Comparison of ENCODE assay signal across 9 mouse cellular contexts in the genomic region with DNA sequence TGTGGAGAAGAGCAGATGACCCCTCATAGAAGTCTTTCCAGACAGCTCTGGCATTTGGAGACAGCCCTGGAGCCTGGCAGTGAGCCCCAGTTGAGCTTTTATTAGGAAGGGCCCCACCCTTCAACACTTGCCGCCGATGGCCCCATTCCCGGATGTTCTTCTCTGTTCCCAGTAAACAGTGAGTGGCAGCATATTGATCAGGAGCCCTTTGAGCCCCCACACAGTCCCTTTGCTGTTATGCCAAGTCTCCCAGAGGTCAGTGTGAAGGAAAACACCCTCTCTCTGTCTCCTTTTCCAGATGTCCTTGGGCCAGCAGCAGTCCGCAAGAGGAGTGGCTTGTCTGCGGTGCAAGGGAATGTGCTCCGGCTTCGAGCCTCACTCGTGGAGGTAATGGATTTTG. TPM values are rescaled to one million over a fixed set of nuclear protein-coding genes. Genes with fewer than 3 reads are reported as not detected.
DNase-seq lines count a peak whose midpoint lies in the region; ATAC-seq and TF ChIP-seq lines count a peak whose summit lies in the region.
"Had no signal": no experiment of that assay in that cellular context is flagged by ENCODE, and none has a peak within 500 bp of the region (broad histone marks: within the 10 kb centered on the region; RNA-seq: fewer than 3 reads in every experiment).

No protein-coding gene starts in this region.

- peaks cover 39% of the 10 kb centered on the region for H3K4me1 ChIP-seq in heart, postnatal 0 days (ENCODE audit: control insufficient read depth, insufficient read depth)
- H3K4me1 ChIP-seq in lung, embryonic 14.5 days (ENCODE audit: insufficient read depth): peaks cover 3% of the 10 kb centered on the region; the same call in 1 of the 2 replicates
- H3K4me1 ChIP-seq in hindbrain, embryonic 12.5 days: no peaks in the 10 kb centered on the region
- H3K4me1 ChIP-seq: hindbrain, embryonic 15.5 days had no signal

- H3K36me3 ChIP-seq in heart, postnatal 0 days (replicated peaks; ENCODE audit: control insufficient read depth, insufficient read depth, low read length): peaks cover 13% of the 10 kb centered on the region; the same call in 1 of the 2 replicates
- no peaks in the 10 kb centered on the region for H3K36me3 ChIP-seq in lung, embryonic 14.5 days (ENCODE audit: insufficient read depth)
- H3K36me3 ChIP-seq in hindbrain, embryonic 12.5 days: no peaks in the 10 kb centered on the region
- H3K36me3 ChIP-seq: hindbrain, embryonic 15.5 days had no signal

- WGBS in heart, postnatal 0 days: 19% methylated on average over 8 of the region's 8 CpGs
- 31% methylated on average over 8 of the region's 8 CpGs for WGBS in lung, embryonic 14.5 days
- 67% methylated on average over 8 of the region's 8 CpGs for WGBS in hindbrain, embryonic 12.5 days

- no peaks in the 10 kb centered on the region for H3K9me3 ChIP-seq in heart, postnatal 0 days (replicated peaks; ENCODE audit: control insufficient read depth, low read length)
- H3K9me3 ChIP-seq in lung, embryonic 14.5 days (ENCODE audit: low read depth, low read length): no peaks in the 10 kb centered on the region
- H3K9me3 ChIP-seq in hindbrain, embryonic 12.5 days (replicated peaks): no peaks in the 10 kb centered on the region
- H3K9me3 ChIP-seq: hindbrain, embryonic 15.5 days had no signal

- ATAC-seq in cerebellum, adult (ENCODE audit: insufficient number of reproducible peaks, low FRiP score, low TSS enrichment): no peak
- ATAC-seq in heart, postnatal 0 days (ENCODE audit: insufficient read depth, low read depth): peak; percentile 48
- peak; percentile 55 for ATAC-seq in lung, embryonic 14.5 days (ENCODE audit: insufficient read depth)
- ATAC-seq in hindbrain, embryonic 12.5 days (ENCODE audit: low FRiP score): no peak

- no peaks in the 10 kb centered on the region for H3K27me3 ChIP-seq in heart, postnatal 0 days (ENCODE audit: control insufficient read depth, insufficient read depth, low read length)
- H3K27me3 ChIP-seq in lung, embryonic 14.5 days (ENCODE audit: insufficient read depth, low read length): no peaks in the 10 kb centered on the region
- no peaks in the 10 kb centered on the region for H3K27me3 ChIP-seq in hindbrain, embryonic 12.5 days
- H3K27me3 ChIP-seq: hindbrain, embryonic 15.5 days had no signal

- peak overlapping the region; percentile 38; the same call in 1 of the 2 replicates for H3K4me2 ChIP-seq in heart, postnatal 0 days (ENCODE audit: low read depth, low read length)
- no peak overlapping the region for H3K4me2 ChIP-seq in lung, embryonic 14.5 days
- no peak overlapping the region for H3K4me2 ChIP-seq in hindbrain, embryonic 12.5 days (replicated peaks)
- H3K4me2 ChIP-seq: hindbrain, embryonic 15.5 days had no signal

- peak; percentile 47; the same call in 1 of the 2 replicates for TF ChIP-seq EP300 in heart, postnatal 0 days (IDR thresholded peaks at IDR 0.05; ENCODE audit: low read depth)

- H3K9ac ChIP-seq in heart, postnatal 0 days (replicated peaks; ENCODE audit: low read depth, low read length): no peak overlapping the region; the same call in 1 of the 2 replicates
- no peak overlapping the region for H3K9ac ChIP-seq in lung, embryonic 14.5 days
- H3K9ac ChIP-seq in hindbrain, embryonic 12.5 days: no peak overlapping the region
- H3K9ac ChIP-seq: hindbrain, embryonic 15.5 days had no signal

- no peak overlapping the region for H3K4me3 ChIP-seq in heart, postnatal 0 days (ENCODE audit: low read depth, low read length)
- H3K4me3 ChIP-seq in lung, embryonic 14.5 days (ENCODE audit: low read depth, low read length): no peak overlapping the region
- no peak overlapping the region for H3K4me3 ChIP-seq in hindbrain, embryonic 12.5 days
- H3K4me3 ChIP-seq: hindbrain, embryonic 15.5 days had no signal

- peak; percentile 18 to 46 for DNase-seq in cerebellum, postnatal 10 days
- peak; percentile 67 for DNase-seq in adrenal gland, adult 2 months
- DNase-seq in heart, postnatal 0 days (ENCODE audit: low spot score): no peak
- peak; percentile 72 for DNase-seq in lung, embryonic 14.5 days
- peak; percentile 67 for DNase-seq in urinary bladder, postnatal 14 days (ENCODE audit: low spot score)
- DNase-seq in thymus, postnatal 36 days: no peak

- H3K27ac ChIP-seq in heart, postnatal 0 days (ENCODE audit: low read depth): peak overlapping the region; percentile 44
- no peak overlapping the region for H3K27ac ChIP-seq in lung, embryonic 14.5 days (ENCODE audit: low read depth)
- no peak overlapping the region for H3K27ac ChIP-seq in hindbrain, embryonic 12.5 days
- H3K27ac ChIP-seq: hindbrain, embryonic 15.5 days had no signal

- no peak for TF ChIP-seq CTCF in heart, postnatal 0 days (IDR thresholded peaks at IDR 0.05; ENCODE audit: low read depth)
- no peak for TF ChIP-seq CTCF in lung, embryonic 14.5 days (IDR thresholded peaks at IDR 0.05; ENCODE audit: low read depth)

RNA-seq across cellular contexts. Expression of gene Lmcd1, which starts 31.2 kb away (rescaled TPM):
- 10 to 100 TPM in 1 of 2 experiments, 1 to 10 TPM in 1; 8.3 to 10.5 TPM for total RNA-seq in adrenal gland, adult 2 months (2021)
- polyA plus RNA-seq in adrenal gland, adult 2 months (2012; rRNA removed): 6.4 and 8.1 TPM in 2 replicates
- total RNA-seq in heart, postnatal 0 days (2014; rRNA removed; ENCODE audit: low replicate concordance): 62.4 and 86.9 TPM in 2 replicates
- polyA plus RNA-seq in heart, postnatal 0 days (2015; fragmentation: Nextera tagmentation; extraction: Ambion mirVana): 34.8 and 35.2 TPM in 2 replicates
- 31.7 and 37.1 TPM in 2 replicates for polyA plus RNA-seq in lung, embryonic 14.5 days (2014; fragmentation: Nextera tagmentation; extraction: Ambion mirVana)
- 13.1 and 16.4 TPM in 2 replicates for polyA plus RNA-seq in hindbrain, embryonic 12.5 days (2016; fragmentation: Nextera tagmentation; extraction: Ambion mirVana)

Comparison
In these comparisons a context has a peak if more than half of its experiments do, and no peak if none do; other contexts are left out.
1. DNase-seq: peak in cerebellum, postnatal 10 days (2 of 2), adrenal gland, adult 2 months (single experiment), lung, embryonic 14.5 days (single experiment) and urinary bladder, postnatal 14 days (single experiment); none in heart, postnatal 0 days (single experiment) and thymus, postnatal 36 days (0 of 2).
2. ATAC-seq: peak in heart, postnatal 0 days (single experiment) and lung, embryonic 14.5 days (single experiment); none in cerebellum, adult (single experiment) and hindbrain, embryonic 12.5 days (single experiment).